Mouse (Mus musculus) testis, adult 2 months (tissue): ENCODE measurements around the gene Fam53b.

Experiments
- CTCF ChIP-seq: fragments of 200-500 bp; IDR thresholded peaks from 2 replicates; pipeline ENCODE4 v1.5.1; 2012; ENCODE audit warnings: low read depth, mild to moderate bottlenecking, inconsistent platforms, low read length, moderate library complexity; ENCODE audit not compliant: control insufficient read depth, insufficient read depth, insufficient replicate concordance
- POLR2A ChIP-seq: fragments of 200-500 bp; IDR thresholded peaks from 2 replicates; pipeline ENCODE4 v1.6.1; 2012; ENCODE audit warnings: low read depth, mild to moderate bottlenecking, inconsistent platforms, low read length, moderate library complexity; ENCODE audit not compliant: control insufficient read depth

DNA sequence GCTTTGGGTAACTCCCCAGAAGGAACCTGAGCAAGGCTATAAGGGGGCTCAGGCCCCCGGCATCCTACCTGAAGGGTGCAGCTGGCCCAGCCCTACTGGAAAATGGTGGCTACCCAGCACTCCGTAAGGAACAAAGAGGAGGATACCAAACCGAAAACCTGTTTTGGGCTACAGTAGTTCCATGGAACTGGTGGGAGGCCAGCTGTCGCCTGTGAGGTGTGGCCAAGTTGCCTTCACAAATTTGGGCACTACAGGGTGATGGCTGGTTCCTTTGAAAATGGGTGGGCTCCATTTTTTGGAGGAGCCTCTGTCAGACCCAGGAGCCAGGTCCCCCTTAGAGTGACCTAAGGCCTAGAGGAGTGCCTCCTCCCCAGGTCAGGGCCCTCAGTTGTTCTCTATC lies 98.4 kb downstream of the Fam53b start:
- TF ChIP-seq CTCF (no peak), POLR2A (no peak)
